Mouse (Mus musculus): ENCODE measurements around the gene Ncbp1. TPM values are rescaled to one million over a fixed set of nuclear protein-coding genes. Genes with fewer than 3 reads are reported as not detected.

Ncbp1 gene
- polyA plus RNA-seq (2012; fragmentation: generic; extraction: Trizol) = 10 to 100 TPM; 22.9 to 36.7 TPM

DNA sequence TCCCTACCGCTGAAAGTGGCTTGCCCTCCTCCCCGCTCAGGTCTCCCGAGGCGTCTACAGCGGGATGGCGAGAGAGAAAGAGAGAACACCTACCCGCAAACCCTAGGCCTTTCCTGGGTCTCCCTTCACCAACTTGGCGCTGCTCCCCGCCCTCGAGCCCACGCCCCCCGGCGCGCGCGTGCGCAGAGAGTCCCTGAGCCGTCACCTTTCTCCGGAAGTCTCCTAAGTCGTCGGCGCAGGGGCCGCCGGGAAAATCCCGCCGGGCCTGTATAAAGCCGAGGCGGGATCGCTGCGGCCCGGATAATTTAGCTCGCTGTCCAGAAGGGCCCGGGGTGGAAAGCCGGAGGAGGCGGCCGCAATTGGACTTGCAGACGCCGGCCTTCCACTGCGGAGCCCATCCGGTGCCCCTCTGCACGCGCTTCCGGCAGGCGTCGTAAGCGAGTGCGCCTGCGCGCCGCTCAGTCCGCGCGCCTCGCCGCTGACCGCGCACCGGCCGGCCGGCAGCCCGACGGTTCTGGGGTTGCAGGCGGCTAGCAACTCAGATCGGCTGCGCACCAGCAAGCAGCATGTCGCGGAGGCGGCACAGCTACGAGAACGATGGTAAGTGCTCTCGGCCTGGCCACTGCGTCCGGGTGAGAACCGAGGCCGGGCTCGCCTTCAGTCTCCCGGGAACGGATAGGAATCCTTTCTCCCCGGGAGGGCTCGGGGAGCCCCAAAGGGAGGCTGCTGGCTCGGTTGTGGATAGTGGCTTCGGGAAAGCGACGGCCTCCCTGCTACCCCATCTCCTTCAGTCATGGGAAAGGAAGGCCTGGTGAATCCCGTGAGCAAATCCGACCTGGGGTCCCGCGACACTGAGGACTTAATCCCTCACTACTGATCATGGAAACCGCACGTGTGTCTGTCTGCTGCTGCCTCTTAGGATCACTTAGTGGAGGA lies at the start of gene Ncbp1, which contains the start of gene Tstd2:
Ncbp1 (plus strand) TSS at position 327 of the 936 bp plus-strand sequence.
Tstd2 (minus strand) TSS at position 408 of the 936 bp plus-strand sequence.

DNA sequence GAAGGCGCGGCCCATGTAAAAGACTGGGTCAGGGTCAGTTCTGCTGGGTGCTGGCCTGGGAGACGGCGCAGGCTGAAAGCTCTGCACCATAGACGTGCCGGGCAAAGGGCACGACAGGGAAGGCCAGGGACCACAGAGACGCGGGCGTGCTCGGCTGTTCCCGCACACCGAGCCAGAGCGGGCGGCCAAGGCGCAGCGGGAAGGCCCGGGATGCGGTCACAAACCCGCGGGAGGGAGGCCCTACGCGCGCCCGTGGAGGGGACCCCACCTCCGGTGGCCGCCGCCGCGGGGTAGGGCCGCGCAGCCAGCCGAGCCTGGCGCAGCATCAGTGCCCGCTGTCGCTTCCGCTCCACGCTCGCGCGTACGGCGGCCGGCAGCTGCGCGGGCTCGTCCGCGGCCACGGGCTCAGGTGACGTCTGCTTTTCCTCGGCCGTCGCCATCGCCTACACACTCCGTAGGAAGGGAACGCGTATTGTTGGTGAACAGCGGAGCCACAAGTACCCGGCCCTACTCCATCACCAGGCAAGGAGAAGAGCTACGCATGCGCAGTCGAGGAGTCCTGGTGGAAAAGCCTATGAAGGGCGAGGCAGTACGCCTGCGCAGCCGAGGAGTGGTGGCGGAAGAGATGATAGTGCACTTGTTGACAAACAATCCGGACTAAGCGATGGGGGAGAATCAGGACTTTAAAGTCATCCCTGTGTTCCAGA lies 57.5 kb downstream of the Ncbp1 start, which contains the start of gene Xpa:
Xpa (minus strand) TSS at position 531 of the 707 bp plus-strand sequence.

Other genes with a start within 250 kb of the Ncbp1 start
- under 1 TPM; 0.05 to 0.19 TPM for gene Ccdc180, start 248.3 kb upstream of the Ncbp1 start, polyA plus RNA-seq (2012; fragmentation: generic; extraction: Trizol)
- 10 to 100 TPM in 1 of 2 experiments, 1 to 10 TPM in 1; 5.8 to 32.5 TPM for gene Tdrd7, start 173.3 kb upstream of the Ncbp1 start, polyA plus RNA-seq (2012; fragmentation: generic; extraction: Trizol)
- 1 to 10 TPM; 1.3 to 2.3 TPM for gene Tmod1, start 99.7 kb upstream of the Ncbp1 start, polyA plus RNA-seq (2012; fragmentation: generic; extraction: Trizol)
- gene Tstd2, start 81 bp downstream of the Ncbp1 start, polyA plus RNA-seq (2012; fragmentation: generic; extraction: Trizol) = 10 to 100 TPM in 1 of 2 experiments, 1 to 10 TPM in 1; 1.8 to 13.4 TPM
- gene Xpa, start 57.7 kb downstream of the Ncbp1 start, polyA plus RNA-seq (2012; fragmentation: generic; extraction: Trizol) = 10 to 100 TPM in 1 of 2 experiments, 1 to 10 TPM in 1; 4.5 to 44.3 TPM
- gene Foxe1, start 205.0 kb downstream of the Ncbp1 start, polyA plus RNA-seq (2012; fragmentation: generic; extraction: Trizol) = not detected

All from C3H10T1/2 (cell line).